Mouse (Mus musculus): Measurements from ENCODE around the gene Hfe2. TPM values are rescaled to one million over a fixed set of nuclear protein-coding genes. Genes with fewer than 3 reads are reported as not detected.

The Hfe2 gene
- polyA plus RNA-seq, 1 experiment: 0.11 TPM

DNA sequence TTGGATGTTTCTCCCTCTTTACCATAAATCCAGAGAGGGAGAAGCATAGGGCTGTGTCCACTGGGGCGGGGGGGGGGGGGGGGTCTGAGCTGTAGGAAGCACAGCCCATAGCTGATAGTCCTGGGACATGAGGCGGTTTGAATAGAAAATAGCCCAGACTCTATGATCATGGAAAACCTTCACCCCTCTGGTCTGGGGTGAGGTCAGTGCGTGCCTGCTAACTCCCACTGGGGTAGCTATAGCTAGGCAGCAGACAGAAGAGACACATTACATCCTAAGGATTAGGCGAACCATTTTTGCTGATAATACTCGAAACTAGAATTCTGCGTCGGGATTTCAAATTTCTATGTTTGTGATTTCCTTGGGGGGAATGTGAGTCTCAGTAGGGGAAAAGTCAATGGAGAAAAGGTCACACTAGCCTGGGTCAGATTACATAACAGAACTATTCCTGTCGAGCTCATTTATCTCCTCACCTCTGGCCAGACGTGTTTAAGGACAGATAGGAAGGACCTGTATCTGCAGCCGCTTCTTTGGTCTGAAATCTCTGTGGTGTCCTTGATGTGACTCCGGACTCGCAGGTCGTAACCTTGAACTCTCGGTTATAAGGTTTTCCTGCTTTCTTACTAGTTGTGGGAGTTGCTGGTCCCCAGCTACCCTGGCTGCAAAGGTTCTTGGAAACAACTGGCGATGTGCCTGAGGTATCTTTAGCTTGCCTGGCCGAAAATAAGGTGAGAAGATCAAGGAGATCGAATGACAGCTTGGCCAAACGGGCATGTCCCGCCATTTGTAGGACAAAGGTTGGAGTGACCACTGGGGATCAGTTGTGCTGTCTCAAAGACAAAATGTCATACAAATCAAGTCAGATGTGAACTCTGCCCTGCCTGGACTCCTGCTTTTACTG lies 48.9 kb downstream of the Hfe2 start:
- DNase-seq (ENCODE audit: low spot score): no peak

- no peak for DNase-seq (ENCODE audit: low spot score)
Observed at GRCm38 (mm10) chr3:96575272-96575984, 50.5 kb downstream of the Hfe2 start.

DNA sequence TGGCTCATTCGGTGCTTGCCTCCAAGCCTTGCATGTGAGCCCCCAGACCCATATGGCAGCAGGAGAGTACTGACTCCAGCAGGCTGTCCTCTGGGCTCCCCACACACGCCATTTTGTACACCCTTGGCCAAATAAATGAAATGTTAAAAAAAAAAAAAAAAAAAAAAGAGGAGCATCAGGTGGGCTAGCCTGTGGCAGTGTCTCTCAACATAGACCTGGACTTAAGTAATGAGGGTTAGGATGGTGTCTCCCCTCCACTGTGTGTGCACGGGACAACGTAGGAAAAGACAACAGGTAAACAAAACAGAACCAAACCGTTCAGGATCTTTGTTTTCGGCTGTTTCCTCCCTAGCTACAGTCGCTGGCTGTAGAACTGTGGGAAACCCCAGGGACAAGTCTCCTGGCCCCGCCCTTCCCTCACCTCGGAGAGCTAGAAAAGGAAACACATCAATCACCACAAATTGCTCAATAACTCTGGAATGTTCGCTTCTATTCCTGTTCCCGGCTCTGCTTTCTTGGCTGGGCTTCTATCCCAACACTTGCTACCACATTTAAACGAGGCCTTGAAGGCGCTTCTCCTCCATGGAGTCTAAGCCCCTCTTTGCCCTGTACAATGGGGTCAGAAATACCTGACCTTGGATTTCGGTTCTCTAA lies 51.2 kb downstream of the Hfe2 start:
- no peak for DNase-seq (ENCODE audit: low spot score)

DNA sequence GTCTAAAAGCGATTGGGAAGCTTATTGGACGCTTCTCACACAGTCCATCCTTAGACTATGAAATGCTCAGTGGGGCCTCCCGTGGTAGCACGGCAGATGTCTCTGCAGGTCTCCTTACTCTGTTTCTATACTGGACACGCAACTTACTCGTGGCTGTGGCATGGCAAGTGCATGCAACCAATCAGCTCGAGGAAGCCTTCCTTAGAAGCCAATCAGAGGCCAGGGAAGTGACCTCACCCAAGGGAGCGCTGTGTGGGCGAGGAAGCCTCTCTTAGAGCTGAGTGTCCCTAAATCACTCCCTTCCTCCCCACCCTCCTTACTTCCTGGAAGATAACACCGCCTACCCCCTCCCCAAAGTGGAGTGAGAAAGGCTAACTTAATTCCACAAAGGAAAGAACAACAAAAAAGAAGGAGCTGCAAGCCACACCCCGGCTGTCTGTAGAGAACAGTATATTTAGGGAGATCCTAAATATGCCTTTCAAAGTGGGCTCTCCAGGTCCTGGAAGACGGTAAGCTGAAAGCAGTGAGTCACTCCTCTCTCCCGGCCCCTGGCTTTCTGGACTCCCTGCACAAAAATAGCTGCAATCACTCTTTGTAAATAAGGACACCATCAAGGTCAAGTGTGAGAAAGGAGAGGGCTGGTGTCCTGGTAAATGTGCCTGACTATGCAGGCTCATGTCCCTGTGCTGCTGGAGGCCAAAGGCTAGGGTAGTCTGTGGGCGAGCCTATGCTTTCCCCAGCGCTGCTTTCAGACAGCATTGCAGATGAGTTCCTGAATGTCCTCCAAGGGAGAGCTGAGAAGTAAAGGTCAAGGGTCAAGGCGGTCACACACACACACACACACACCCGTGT lies 51.9 kb downstream of the Hfe2 start, which contains the start of gene Gm16253:
Gene Gm16253, plus strand, starts transcription at position 295 of the 852 bp plus-strand sequence.
- peak; percentile 73 for DNase-seq (ENCODE audit: low spot score)

DNA sequence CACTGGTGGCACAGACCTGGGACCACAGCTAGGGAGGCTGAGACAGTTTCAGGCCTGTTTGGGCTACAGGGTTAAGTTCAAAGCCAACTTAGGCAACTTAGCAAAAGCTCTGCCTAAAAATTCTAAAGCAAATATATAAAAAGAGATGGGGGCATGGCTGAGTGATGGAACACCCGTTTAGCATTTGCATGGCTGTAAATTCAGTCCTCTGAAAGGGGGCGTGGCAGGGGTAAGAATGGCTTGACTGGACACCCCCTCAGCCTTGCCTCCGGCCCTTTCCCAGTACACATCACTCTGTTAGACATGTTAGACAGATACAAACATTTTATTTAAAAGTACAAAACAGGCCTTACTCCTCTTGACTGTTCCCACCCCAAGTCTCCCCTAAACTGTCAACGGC lies 52.6 kb downstream of the Hfe2 start:
- DNase-seq (ENCODE audit: low spot score): no peak

Other genes starting within 250 kb of the Hfe2 start
- 4.9 and 5.6 TPM in 2 replicates for gene Fcgr1, start 231.2 kb upstream of the Hfe2 start, polyA plus RNA-seq (2012; rRNA removed)
- 0.15 and 0.29 TPM in 2 replicates for gene BC107364, start 72.9 kb upstream of the Hfe2 start, polyA plus RNA-seq (2012; rRNA removed)
- 712 and 742 TPM in 2 replicates for gene Txnip, start 32.8 kb downstream of the Hfe2 start, polyA plus RNA-seq (2012; rRNA removed)
- gene Gm16253, start 51.8 kb downstream of the Hfe2 start, polyA plus RNA-seq (2012; rRNA removed): not detected in 2 replicates
- 44.4 and 59.0 TPM in 2 replicates for gene Polr3gl, start 69.0 kb downstream of the Hfe2 start, polyA plus RNA-seq (2012; rRNA removed)
- gene Ankrd34a, start 71.5 kb downstream of the Hfe2 start, polyA plus RNA-seq (2012; rRNA removed): 0.70 and 1.1 TPM in 2 replicates
- 57.6 and 66.0 TPM in 2 replicates for gene Lix1l, start 76.0 kb downstream of the Hfe2 start, polyA plus RNA-seq (2012; rRNA removed)
- gene Rbm8a, start 104.8 kb downstream of the Hfe2 start, polyA plus RNA-seq (2012; rRNA removed): 31.0 and 41.8 TPM in 2 replicates
- gene Pex11b, start 110.2 kb downstream of the Hfe2 start, polyA plus RNA-seq (2012; rRNA removed): 40.6 and 50.2 TPM in 2 replicates
- 0.08 and 0.09 TPM in 2 replicates for gene Gm42957, start 110.3 kb downstream of the Hfe2 start, polyA plus RNA-seq (2012; rRNA removed)
- 3.5 and 3.8 TPM in 2 replicates for gene Itga10, start 120.4 kb downstream of the Hfe2 start, polyA plus RNA-seq (2012; rRNA removed)
- 9.5 TPM in 2 replicates for gene Ankrd35, start 145.0 kb downstream of the Hfe2 start, polyA plus RNA-seq (2012; rRNA removed)
- gene Pias3, start 171.2 kb downstream of the Hfe2 start, polyA plus RNA-seq (2012; rRNA removed): 45.8 and 47.6 TPM in 2 replicates
- 2.5 and 2.9 TPM in 2 replicates for gene Nudt17, start 183.4 kb downstream of the Hfe2 start, polyA plus RNA-seq (2012; rRNA removed)
- 32.7 and 35.8 TPM in 2 replicates for gene Polr3c, start 202.5 kb downstream of the Hfe2 start, polyA plus RNA-seq (2012; rRNA removed)
- 29.3 and 31.0 TPM in 2 replicates for gene Rnf115, start 202.5 kb downstream of the Hfe2 start, polyA plus RNA-seq (2012; rRNA removed)

Data from urinary bladder, adult 2 months (tissue).